Mouse (Mus musculus): ENCODE data around the gene Fars2.

GRCm38 (mm10) chr13:36392666-36393065 lies 275.5 kb downstream of the Fars2 start:
- TF ChIP-seq POLR2A (IDR thresholded peaks at IDR 0.05; ENCODE audit: borderline replicate concordance, extremely low read depth, low read depth, low read length) = no peak
- no peak for TF ChIP-seq CTCF (IDR thresholded peaks at IDR 0.05; ENCODE audit: insufficient read depth, low read length)
